Mouse (Mus musculus): ENCODE data around the gene Steap4.
"Not testable (repeated sequence)": the region's sequence is repeated elsewhere in the genome, so short reads cannot be mapped to it uniquely, and the experiment has no call there.

Steap4 gene

GRCm38 (mm10) chr5:7960176-7960575 is at the start of gene Steap4:
Gene Steap4, plus strand, starts transcription at chr5:7960457.
- peak; percentile 50 for DNase-seq (ENCODE audit: low spot score)

- DNase-seq (ENCODE audit: low spot score) = no peak
These were observed 48.3 kb upstream of the Steap4 start for GRCm38 (mm10) chr5:7911975-7912374.

DNA sequence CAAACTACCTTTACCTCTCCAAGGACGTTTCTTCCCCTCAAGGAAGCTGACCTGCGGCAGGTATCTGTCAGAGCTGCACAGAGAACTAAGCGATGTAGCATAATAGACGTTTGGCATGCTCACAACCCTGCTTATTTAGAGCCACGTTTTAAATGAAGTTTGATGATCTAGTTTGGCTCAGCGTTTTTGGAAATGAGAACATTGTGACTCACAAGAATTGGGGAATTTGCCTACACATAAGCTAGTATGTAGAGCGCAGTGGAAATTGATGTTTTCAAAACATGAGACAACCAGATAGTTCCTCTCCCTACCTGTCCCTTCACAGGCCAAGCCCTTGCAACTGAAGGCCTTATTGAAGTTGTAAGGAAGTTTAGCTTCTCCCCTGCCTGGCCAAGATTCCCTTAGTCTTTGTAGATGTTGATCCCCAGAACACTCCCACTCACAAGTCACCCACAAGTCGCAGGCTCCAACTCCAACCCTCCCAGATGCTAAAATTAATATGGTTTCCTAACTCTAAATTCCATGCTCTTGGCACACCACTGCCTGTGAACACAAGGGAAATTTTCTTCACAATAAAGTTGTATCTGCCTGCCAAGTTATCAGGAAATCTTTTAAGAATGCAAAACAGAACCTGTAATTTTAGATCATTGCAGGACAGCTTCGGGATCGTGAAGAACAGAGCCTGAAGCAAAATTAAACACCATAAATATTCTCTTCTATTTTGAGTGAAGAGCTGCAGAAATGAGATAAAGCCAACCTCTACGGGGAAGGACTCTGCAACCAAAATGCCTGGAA is 42.6 kb upstream of the Steap4 start:
- no peak for DNase-seq (ENCODE audit: low spot score)

DNA sequence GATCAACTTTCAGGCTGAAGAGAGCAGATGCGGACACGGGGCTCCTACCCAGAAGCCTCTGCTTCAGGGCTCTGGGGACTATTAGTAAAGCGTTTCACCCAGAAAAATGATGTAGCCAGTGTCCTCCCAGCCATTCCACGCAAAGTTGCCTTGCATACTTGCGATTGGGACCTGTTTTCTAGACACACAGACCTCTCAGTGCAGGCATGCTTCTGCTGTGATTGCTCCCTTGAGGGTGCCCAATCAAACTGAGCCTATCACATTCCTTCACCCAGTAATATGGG is 42.0 kb upstream of the Steap4 start:
- no peak for DNase-seq (ENCODE audit: low spot score)

DNA sequence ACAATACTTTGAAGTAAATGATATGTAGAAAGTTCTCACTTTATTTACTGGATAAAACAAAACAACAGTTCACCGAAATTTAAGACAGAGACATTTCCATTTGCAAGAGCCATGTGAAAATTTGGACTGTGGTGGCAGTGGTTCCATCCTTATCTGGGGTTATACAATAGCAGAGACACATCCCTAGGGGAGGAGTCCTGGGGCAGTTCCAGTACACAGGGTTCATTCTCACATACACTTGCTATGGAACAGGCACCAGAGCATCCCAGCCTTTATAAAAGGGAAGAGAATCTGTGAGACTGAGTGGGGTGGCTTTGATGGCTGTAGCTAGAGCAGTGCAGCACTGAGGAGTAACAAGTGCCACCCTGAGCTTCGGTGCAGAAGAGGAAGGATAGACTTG is 40.6 kb upstream of the Steap4 start:
- DNase-seq (ENCODE audit: low spot score) = no peak

DNA sequence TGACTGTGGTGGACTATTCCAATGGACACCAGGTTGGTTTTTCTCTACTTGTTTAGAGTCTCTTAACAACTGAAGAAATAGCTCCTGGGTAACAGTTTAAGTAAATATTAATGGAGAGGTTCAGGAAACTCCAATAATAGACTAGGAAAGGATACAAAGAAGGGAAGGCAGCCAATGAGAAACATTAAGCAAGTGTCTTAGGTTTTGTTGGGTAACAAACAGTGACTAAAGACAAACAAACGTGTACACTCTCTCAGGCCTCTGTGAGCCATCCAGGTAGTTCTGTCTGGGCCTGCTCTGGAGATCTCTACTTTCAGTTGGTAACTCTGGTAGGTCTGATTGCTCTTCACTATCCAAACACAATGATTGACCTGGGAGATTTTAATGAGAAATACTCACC is 37.5 kb upstream of the Steap4 start:
- no peak for DNase-seq (ENCODE audit: low spot score)

DNA sequence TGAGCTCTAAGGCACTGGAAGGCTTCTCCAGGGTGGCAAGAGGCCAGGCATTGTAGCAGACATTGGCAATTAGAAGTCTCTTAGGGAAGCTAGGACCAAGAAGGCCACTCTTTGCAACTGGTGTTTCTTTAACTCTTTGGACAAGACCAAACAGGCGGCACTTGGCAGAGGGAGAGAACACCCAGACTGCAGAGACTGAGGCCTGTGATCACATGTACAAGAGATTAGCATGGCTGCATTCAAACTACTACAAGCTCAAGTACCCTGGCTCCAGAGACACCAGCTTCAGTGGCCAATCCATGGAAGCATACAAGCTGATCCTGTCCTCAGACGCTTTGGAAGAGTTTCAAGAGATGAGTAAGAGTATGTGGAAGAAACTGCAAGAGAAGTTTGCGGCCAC is 36.6 kb upstream of the Steap4 start:
- DNase-seq (ENCODE audit: low spot score) = no peak

- DNase-seq (ENCODE audit: low spot score) = no peak
These were observed 27.7 kb upstream of the Steap4 start for GRCm38 (mm10) chr5:7932234-7933221.

DNA sequence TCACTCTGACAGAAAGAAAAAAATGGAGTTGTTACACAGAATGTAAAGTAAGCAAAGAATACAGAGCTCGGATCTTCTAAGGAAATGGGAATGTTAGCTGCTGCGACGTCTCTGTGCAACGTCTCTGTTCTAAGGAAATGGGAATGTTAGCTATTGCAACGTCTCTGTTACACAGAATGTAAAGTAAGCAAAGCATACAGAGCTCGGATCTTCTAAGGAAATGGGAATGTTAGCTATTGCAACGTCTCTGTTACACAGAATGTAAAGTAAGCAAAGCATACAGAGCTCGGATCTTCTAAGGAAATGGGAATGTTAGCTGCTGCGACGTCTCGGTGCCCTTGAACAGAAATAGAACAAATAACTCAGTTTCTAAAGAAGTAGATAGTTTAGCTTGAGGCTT is 26.8 kb upstream of the Steap4 start:
- not testable (repeated sequence) for DNase-seq (ENCODE audit: low spot score)

- DNase-seq (ENCODE audit: low spot score) = no peak
These were observed 26.2 kb upstream of the Steap4 start for GRCm38 (mm10) chr5:7933933-7934675.

- DNase-seq (ENCODE audit: low spot score) = no peak
These were observed 5.4 kb upstream of the Steap4 start for GRCm38 (mm10) chr5:7954838-7955237.

DNA sequence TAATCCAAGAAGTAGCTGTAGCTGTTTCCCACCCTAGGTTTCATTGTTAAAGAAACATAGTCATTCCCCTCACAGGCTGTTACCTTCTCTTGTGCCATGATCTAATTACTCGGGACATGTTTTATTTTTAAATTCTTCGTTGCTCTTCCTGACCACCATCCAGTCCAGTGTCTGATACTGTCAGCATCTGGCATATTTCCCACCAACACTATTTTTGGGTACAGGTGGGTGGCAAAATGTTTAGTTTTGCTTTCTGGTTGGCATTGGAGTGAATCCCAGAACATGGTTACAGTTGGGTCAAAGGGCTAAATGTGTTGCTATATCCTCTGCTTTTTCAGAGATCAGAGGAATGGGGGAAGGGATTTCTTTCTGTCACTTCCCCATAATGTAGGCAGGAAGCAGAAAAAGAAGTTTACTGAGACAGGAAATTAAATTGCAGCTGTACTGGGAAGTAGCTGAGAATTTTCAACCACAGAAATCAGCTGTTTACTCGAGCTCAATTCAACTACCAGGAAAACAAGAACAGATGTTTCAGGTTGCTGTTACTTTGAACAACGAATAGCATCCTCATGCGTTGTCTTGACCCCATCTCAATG is 4.8 kb upstream of the Steap4 start:
- no peak for DNase-seq (ENCODE audit: low spot score)

GRCm38 (mm10) chr5:7958061-7958460 is 2.2 kb upstream of the Steap4 start:
- no peak for DNase-seq (ENCODE audit: low spot score)

GRCm38 (mm10) chr5:7959286-7959685 is 971 bp upstream of the Steap4 start:
- no peak for DNase-seq (ENCODE audit: low spot score)

DNA sequence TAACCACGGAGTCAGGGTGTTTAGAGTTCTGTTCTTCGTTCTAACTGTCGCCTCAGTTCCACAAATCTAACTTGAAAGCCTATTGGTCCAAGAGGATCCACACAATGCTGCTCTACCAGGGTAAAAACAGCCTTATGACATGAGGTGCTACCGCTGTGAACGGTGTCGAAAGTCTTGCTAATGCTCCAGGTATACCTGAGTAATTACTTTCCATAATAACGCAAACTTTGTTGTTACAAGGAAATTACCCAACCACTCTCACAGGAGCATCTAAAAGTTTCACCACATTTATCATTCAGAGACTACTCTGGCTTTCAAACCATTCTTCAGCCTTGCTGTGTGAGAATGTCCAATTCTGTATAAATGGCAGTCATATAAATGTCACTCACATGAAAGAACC is 856 bp downstream of the Steap4 start:
- DNase-seq (ENCODE audit: low spot score) = no peak

DNA sequence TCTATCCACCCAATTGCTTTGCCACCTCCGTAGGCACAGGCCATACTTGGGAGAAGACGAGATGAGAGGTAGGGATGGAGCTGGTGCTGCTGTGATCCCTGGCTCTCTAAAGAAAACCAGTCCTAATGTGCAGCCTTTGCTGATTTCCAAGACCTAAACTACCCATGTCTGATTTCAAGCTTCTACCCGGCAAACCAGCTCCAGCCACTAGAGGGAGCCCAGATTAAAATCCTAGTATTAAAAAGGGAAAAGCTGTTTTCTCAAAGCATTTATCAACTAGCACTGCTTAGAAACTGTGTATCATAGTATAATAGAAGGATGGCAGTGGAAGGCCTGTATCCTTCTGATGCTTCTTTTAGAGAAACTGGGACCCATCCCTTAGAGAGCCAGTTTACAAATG is 5.0 kb downstream of the Steap4 start:
- peak; percentile 36 for DNase-seq (ENCODE audit: low spot score)

DNA sequence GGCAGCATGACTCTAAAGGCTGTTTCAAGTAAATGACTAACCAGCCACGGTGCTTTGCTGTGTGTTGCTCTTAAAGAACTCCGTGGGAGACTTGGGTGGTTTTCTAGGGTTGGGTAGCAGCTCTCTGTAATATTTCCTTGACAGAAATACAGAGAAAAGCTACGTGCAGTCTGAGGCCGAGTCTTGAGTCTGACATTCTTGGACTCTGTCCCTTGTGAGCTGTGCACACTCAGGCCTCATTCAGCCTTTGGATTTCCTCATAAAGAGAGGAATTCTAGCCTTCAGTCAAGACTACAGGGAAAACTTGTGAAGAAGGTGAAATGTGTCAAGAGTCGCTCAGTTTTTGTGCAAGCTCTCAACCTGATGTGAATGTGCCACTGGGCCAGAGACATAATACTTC is 7.9 kb downstream of the Steap4 start:
- no peak for DNase-seq (ENCODE audit: low spot score)

GRCm38 (mm10) chr5:7972266-7972665 is 12.0 kb downstream of the Steap4 start:
- no peak for DNase-seq (ENCODE audit: low spot score)

DNA sequence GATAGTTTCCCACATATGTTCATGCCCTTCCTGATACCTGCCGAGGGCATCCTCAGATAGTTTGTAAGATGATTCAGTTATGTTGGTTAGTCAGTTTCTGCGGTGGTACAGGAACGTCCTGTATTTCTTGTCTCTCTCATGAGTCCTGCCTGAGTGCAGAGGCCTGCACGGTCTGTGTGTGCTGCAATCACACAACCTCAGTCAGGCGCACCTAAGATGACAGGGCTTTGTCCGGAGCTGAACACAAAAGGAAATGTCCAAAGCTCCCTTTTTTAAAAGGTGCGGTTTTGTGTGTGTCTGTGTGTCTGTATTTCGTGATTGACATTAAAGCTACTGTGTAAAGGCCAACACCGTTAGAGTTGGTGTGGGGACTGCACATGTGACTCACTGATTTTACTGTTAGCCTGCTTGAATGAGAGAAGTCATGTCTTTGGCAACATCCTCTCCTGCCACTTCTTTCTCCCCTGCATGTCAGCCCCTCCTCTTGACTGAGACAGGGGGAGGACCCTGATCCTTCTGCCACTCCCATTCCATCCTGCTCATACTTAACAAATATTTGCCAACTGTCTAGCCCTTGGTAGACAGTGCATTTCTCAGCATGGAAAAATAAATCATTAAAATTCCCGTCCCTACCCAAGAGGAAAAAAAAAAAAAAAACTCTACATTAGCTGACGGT is 14.4 kb downstream of the Steap4 start:
- DNase-seq (ENCODE audit: low spot score) = no peak

- no peak for DNase-seq (ENCODE audit: low spot score)
These were observed 20.3 kb downstream of the Steap4 start for GRCm38 (mm10) chr5:7980586-7980985.

DNA sequence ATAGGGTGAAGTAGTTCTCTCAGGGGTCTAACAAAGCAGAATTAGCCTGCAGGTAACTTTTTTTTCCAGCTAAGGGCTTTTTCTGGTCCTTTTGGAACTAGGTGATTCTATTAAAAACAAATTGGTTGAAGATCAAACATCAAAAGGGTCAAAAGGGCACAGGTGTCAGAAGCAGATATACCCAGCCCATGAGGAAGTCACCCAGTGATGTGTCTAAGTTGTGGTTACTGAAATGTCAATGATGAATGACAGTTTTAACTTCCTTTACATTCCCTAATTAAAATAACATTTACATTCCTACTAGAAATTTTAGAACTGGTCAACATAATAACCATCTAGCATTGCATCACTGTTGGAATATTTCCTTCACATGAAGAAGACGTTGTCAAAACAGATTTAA is 27.7 kb downstream of the Steap4 start:
- no peak for DNase-seq (ENCODE audit: low spot score)

GRCm38 (mm10) chr5:7988415-7988814 is 28.2 kb downstream of the Steap4 start:
- DNase-seq (ENCODE audit: low spot score) = no peak

Measured in urinary bladder, postnatal 25 days (tissue).